Mouse (Mus musculus) embryonic facial prominence, embryonic 15.5 days (tissue): ENCODE data around the gene Igfn1. TPM values are rescaled to one million over a fixed set of nuclear protein-coding genes. Genes with fewer than 3 reads are reported as not detected.

Experiments
- ATAC-seq: fragments of 200-750 bp; cut with Nextera tagmentation; 2 replicates; pipeline ENCODE4 v1.8.0; 2017; ENCODE audit warnings: low read depth, moderate TSS enrichment; ENCODE audit not compliant: insufficient number of reproducible peaks, low FRiP score, low TSS enrichment
- H3K27ac ChIP-seq: fragments of 300-500 bp; sonication (generic); replicated peaks from 2 replicates; pipeline ENCODE4 v1.5.1; 2015; ENCODE audit warnings: mild to moderate bottlenecking, inconsistent platforms
- H3K27me3 ChIP-seq: fragments of 300-500 bp; sonication (generic); 2 replicates; pipeline ENCODE4 v1.6.1; 2015; ENCODE audit warnings: inconsistent platforms
- H3K36me3 ChIP-seq: fragments of 300-500 bp; sonication (generic); 2 replicates; pipeline ENCODE4 v1.6.1; 2015; ENCODE audit warnings: mild to moderate bottlenecking, inconsistent platforms
- H3K4me1 ChIP-seq: fragments of 300-500 bp; sonication (generic); 2 replicates; pipeline ENCODE4 v1.6.1; 2015; ENCODE audit warnings: inconsistent platforms
- H3K4me2 ChIP-seq: fragments of 300-500 bp; sonication (generic); replicated peaks from 2 replicates; pipeline ENCODE4 v1.6.1; 2015; ENCODE audit warnings: mild to moderate bottlenecking, inconsistent platforms
- H3K4me3 ChIP-seq: fragments of 300-500 bp; sonication (generic); replicated peaks from 2 replicates; pipeline ENCODE4 v1.5.1; 2015; ENCODE audit warnings: mild to moderate bottlenecking, inconsistent platforms
- H3K9ac ChIP-seq: fragments of 300-500 bp; sonication (generic); 2 replicates; pipeline ENCODE4 v1.6.1; 2015; ENCODE audit warnings: inconsistent platforms
- H3K9me3 ChIP-seq: fragments of 300-500 bp; sonication (generic); replicated peaks from 2 replicates; pipeline ENCODE4 v1.6.1; 2016; ENCODE audit warnings: inconsistent platforms
- WGBS: fragments of 180-500 bp; shearing (Covaris S2); methylation state at CpG from one replicate; pipeline ENCODE4 v1.1.7; 2015; 5-methylcytosine and 5-hydroxymethylcytosine counted together
- polyA plus RNA-seq: library from polyadenylated mRNA; unstranded; fragments of >200 nt; fragmentation: Nextera tagmentation; extraction: Ambion mirVana; gene quantifications from 2 replicates; pipeline ENCODE4 v1.2.1, GENCODE M21; 2015

The Igfn1 gene
- 0.09 and 0.12 TPM in 2 replicates for polyA plus RNA-seq

- H3K36me3 ChIP-seq: no peaks in the 10 kb centered on the region
- 76% methylated on average over 3 of the region's 3 CpGs for WGBS
- H3K4me2 ChIP-seq: peak within 1 kb of the TSS; percentile 67
- no peak for ATAC-seq
- peaks cover 15% of the 10 kb centered on the region for H3K27me3 ChIP-seq
- H3K9ac ChIP-seq: no peak within 1 kb of the TSS
- H3K9me3 ChIP-seq: no peaks in the 10 kb centered on the region
- no peak within 1 kb of the TSS for H3K27ac ChIP-seq
- peaks cover 11% of the 10 kb centered on the region for H3K4me1 ChIP-seq
- peak within 1 kb of the TSS; percentile 46; the same call in 1 of the 2 replicates for H3K4me3 ChIP-seq
Observed at GRCm38 (mm10) chr1:136006292-136006748, at the start of gene Igfn1. Igfn1 (minus strand) TSS chr1:136006342.

- WGBS: 71% methylated on average over 3 of the region's 3 CpGs
- H3K27ac ChIP-seq: no peak overlapping the region
- H3K36me3 ChIP-seq: no peaks in the 10 kb centered on the region
- no peak for ATAC-seq
- H3K27me3 ChIP-seq: peaks cover 15% of the 10 kb centered on the region
- peaks cover 7% of the 10 kb centered on the region for H3K4me1 ChIP-seq
- H3K4me3 ChIP-seq: no peak overlapping the region
- no peak overlapping the region for H3K9ac ChIP-seq
- no peaks in the 10 kb centered on the region for H3K9me3 ChIP-seq
- no peak overlapping the region for H3K4me2 ChIP-seq
Observed at GRCm38 (mm10) chr1:136055771-136056170, 49.6 kb upstream of the Igfn1 start.

DNA sequence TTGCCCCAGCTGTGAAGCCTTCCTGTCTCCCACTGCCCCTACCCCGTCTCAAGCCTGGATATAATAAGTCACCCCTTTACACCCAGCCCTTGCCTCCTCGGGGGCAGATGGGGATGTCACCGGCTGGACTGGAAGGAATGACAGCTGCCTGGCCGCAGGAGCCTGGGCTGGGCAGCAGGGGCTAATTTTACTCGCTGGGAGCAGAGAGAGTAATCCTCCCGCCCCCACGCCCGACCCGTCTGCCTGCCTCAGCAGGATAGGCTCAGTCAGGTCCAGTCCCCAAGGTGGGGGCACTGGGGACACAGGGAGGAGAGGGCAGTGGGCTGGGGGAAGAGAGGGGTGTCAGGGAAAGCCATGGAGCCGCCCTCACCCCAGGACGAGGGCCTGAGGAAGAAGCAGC is 46.4 kb upstream of the Igfn1 start, which contains the start of gene Cacna1s:
Gene Cacna1s, plus strand, starts transcription at position 204 of the 400 bp plus-strand sequence.
- no peak within 1 kb of the TSS for H3K4me3 ChIP-seq
- 0 out of 2 replicates have a peak within 1 kb of the TSS, but pooled peaks have one; percentile 28 for H3K27ac ChIP-seq
- no peak within 1 kb of the TSS for H3K4me2 ChIP-seq
- no peak within 1 kb of the TSS for H3K9ac ChIP-seq
- H3K4me1 ChIP-seq: peaks cover 13% of the 10 kb centered on the region
- WGBS: 41% methylated on average over 11 of the region's 11 CpGs
- no peaks in the 10 kb centered on the region for H3K36me3 ChIP-seq
- no peaks in the 10 kb centered on the region for H3K9me3 ChIP-seq
- peaks cover 39% of the 10 kb centered on the region for H3K27me3 ChIP-seq
- ATAC-seq: peak; percentile 30; the same call in 1 of the 2 replicates

GRCm38 (mm10) chr1:136051465-136051864 is 45.3 kb upstream of the Igfn1 start:
- no peaks in the 10 kb centered on the region for H3K9me3 ChIP-seq
- peak; percentile 59; the same call in 1 of the 2 replicates for ATAC-seq
- no peak overlapping the region for H3K9ac ChIP-seq
- H3K4me1 ChIP-seq: peaks cover 13% of the 10 kb centered on the region
- no peak overlapping the region for H3K27ac ChIP-seq
- peaks cover 39% of the 10 kb centered on the region for H3K27me3 ChIP-seq
- no peaks in the 10 kb centered on the region for H3K36me3 ChIP-seq
- H3K4me3 ChIP-seq: peak overlapping the region; percentile 38
- H3K4me2 ChIP-seq: peak overlapping the region; percentile 59
- WGBS: 0% methylated on average over 6 of the region's 6 CpGs

- Histone ChIP-seq H3K4me2 (peak overlapping the region; percentile 59), H3K4me1 (peaks cover 13% of the 10 kb centered on the region), H3K9ac (no peak overlapping the region), H3K27me3 (peaks cover 39% of the 10 kb centered on the region), H3K9me3 (no peaks in the 10 kb centered on the region), H3K36me3 (no peaks in the 10 kb centered on the region), H3K27ac (no peak overlapping the region), H3K4me3 (peak overlapping the region; percentile 38)
- 1% methylated on average over 36 of the region's 36 CpGs for WGBS
- no peak for ATAC-seq
Observed at GRCm38 (mm10) chr1:136051013-136051315, 44.8 kb upstream of the Igfn1 start.

DNA sequence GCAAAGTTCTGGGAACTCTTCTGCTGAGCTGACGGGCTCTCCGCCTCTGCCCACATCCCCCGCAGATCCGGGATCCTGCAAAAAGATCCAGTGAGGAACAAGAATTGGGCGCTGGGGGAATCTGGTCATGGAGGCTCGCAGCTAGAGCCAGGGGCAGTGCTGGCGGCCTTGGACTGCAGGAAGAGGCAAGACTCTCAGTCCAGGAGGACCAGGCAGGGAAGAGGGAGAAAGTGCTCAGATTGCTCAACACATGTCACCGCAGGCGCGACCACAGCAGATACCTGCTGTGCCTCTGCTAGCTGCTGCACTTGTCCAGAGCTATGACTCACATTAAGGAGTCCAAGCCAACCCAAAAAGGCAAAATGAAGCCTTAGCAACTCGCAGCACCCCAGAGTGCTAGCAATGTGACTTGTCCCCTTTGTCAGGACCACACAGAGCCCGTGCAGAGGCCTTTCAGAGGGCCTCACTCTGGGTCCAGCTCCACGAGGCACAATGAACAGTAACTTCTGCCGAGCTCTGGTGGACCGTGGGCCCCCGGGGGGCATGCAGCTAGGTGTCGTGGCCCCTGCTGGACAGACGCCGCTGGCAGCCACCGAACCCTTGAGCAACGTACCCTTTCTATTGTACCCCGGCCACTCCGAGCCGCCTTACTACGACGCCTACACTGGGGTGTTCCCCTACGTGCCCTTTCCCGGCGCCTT is 44.3 kb upstream of the Igfn1 start, which contains the start of gene Ascl5:
Gene Ascl5, plus strand, starts transcription at position 493 of the 701 bp plus-strand sequence.
- peak within 1 kb of the TSS; percentile 59 for H3K4me2 ChIP-seq
- H3K4me1 ChIP-seq: peaks cover 13% of the 10 kb centered on the region
- H3K9me3 ChIP-seq: no peaks in the 10 kb centered on the region
- peaks cover 39% of the 10 kb centered on the region for H3K27me3 ChIP-seq
- H3K36me3 ChIP-seq: no peaks in the 10 kb centered on the region
- 20% methylated on average over 29 of the region's 29 CpGs for WGBS
- no peak within 1 kb of the TSS for H3K27ac ChIP-seq
- peak within 1 kb of the TSS; percentile 38 for H3K4me3 ChIP-seq
- no peak for ATAC-seq
- no peak within 1 kb of the TSS for H3K9ac ChIP-seq

GRCm38 (mm10) chr1:136047894-136048293 is 41.8 kb upstream of the Igfn1 start:
- Histone ChIP-seq H3K4me2 (no peak overlapping the region), H3K4me1 (peaks cover 13% of the 10 kb centered on the region), H3K9me3 (no peaks in the 10 kb centered on the region), H3K27ac (no peak overlapping the region), H3K36me3 (no peaks in the 10 kb centered on the region), H3K9ac (no peak overlapping the region), H3K27me3 (peaks cover 39% of the 10 kb centered on the region), H3K4me3 (no peak overlapping the region)
- ATAC-seq: no peak
- 71% methylated on average over 9 of the region's 9 CpGs for WGBS

DNA sequence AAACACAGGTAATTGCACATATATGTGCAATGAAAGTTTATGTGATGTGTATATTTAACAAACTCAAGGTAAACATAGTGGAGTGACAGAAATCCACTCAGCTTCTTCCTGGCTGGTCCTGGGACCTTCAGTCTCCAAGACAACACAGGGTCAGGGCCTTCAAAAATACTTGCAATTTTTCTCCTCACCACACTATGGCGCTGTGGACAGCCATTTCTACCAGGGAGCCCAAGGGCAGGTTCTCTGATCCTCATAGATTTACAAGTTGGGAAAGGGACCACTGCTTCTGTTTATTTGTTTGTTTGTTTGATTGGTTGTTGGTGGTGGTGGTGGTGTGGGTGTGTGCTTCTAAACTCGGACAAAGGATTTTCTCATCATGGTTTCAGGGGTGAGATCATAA is 41.3 kb upstream of the Igfn1 start:
- H3K4me1 ChIP-seq: peaks cover 13% of the 10 kb centered on the region
- no peaks in the 10 kb centered on the region for H3K36me3 ChIP-seq
- no peaks in the 10 kb centered on the region for H3K9me3 ChIP-seq
- H3K9ac ChIP-seq: no peak overlapping the region
- ATAC-seq: no peak
- H3K4me2 ChIP-seq: no peak overlapping the region
- WGBS: 5% methylated on average over 2 of the region's 2 CpGs
- H3K27me3 ChIP-seq: peaks cover 37% of the 10 kb centered on the region
- no peak overlapping the region for H3K27ac ChIP-seq
- no peak overlapping the region for H3K4me3 ChIP-seq

- H3K4me1 ChIP-seq: peaks cover 13% of the 10 kb centered on the region
- H3K27ac ChIP-seq: no peak overlapping the region
- peaks cover 24% of the 10 kb centered on the region for H3K27me3 ChIP-seq
- no peak for ATAC-seq
- H3K4me2 ChIP-seq: no peak overlapping the region
- no peaks in the 10 kb centered on the region for H3K9me3 ChIP-seq
- H3K36me3 ChIP-seq: no peaks in the 10 kb centered on the region
- H3K9ac ChIP-seq: no peak overlapping the region
- no peak overlapping the region for H3K4me3 ChIP-seq
- WGBS: 14% methylated on average over 4 of the region's 4 CpGs
Observed at GRCm38 (mm10) chr1:136045774-136046173, 39.6 kb upstream of the Igfn1 start.

DNA sequence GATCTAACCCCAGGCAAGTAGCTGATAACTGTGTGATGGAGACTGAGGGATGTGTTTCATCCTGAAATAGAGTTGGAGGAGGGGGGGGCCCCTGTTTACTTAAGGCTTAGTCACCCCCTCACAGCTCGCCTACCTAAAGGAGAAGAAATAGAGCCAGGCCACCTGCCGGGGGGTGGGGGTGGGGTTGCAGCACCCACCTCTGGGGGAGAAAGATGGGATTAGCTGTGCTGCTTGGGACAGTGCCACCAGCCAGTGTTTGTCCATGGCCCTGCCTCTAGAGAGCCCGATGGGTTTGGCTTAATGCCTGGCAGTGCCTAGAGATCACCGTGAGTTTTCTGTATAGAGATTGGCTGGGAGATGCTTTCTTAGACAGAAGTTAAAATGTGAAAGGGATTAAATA is 34.7 kb upstream of the Igfn1 start:
- Histone ChIP-seq H3K36me3 (no peaks in the 10 kb centered on the region; the same call in 1 of the 2 replicates), H3K4me1 (peaks cover 15% of the 10 kb centered on the region), H3K27ac (no peak overlapping the region), H3K4me2 (peak overlapping the region; percentile 27), H3K27me3 (no peaks in the 10 kb centered on the region), H3K9ac (no peak overlapping the region), H3K9me3 (no peaks in the 10 kb centered on the region), H3K4me3 (no peak overlapping the region)
- 27% methylated on average over 4 of the region's 4 CpGs for WGBS
- ATAC-seq: no peak

DNA sequence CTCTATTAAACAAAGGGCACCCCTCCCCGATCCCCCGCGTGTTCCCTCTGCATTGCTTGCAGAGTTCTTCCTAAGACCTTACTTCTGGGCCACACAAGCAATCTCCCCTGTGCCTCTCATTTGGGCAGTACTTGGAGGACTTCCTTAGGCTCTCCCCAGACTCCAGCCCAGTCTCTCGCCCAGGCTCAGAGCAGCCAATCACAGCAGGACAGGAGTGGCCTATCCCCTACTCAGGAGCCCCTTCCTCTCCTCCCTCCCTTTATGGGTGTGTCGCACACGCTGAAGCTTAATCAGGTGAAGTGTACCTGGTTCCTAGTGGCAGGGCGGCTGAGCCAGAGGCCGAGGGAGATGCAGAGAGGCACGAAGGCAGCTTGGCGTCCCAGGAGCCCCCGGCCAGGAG is 34.3 kb upstream of the Igfn1 start:
- Histone ChIP-seq H3K4me1 (peaks cover 15% of the 10 kb centered on the region), H3K9me3 (no peaks in the 10 kb centered on the region), H3K27ac (no peak overlapping the region; the same call in 1 of the 2 replicates), H3K9ac (no peak overlapping the region), H3K36me3 (peaks cover 2% of the 10 kb centered on the region; the same call in 1 of the 2 replicates), H3K4me2 (peak overlapping the region; percentile 27; the same call in 1 of the 2 replicates), H3K27me3 (no peaks in the 10 kb centered on the region), H3K4me3 (no peak overlapping the region)
- 21% methylated on average over 11 of the region's 11 CpGs for WGBS
- peak; percentile 56; the same call in 1 of the 2 replicates for ATAC-seq
